Mouse (Mus musculus) ES-E14 (cell line): Measurements from ENCODE around the gene Ifna4.

Source experiments
- CHD2 ChIP-seq: IDR thresholded peaks from 2 replicates; pipeline ENCODE4 v1.6.1; 2014; ENCODE audit warnings: mild to moderate bottlenecking, low read depth, low read length, inconsistent platforms
- MAFK ChIP-seq: IDR thresholded peaks from 2 replicates; pipeline ENCODE4 v1.6.1; 2014; ENCODE audit warnings: mild to moderate bottlenecking, low read depth, low read length, inconsistent platforms; ENCODE audit not compliant: insufficient read depth
- ZC3H11A ChIP-seq: IDR thresholded peaks from 2 replicates; pipeline ENCODE4 v1.6.1; 2012; ENCODE audit warnings: low read depth, mild to moderate bottlenecking, inconsistent platforms, low read length, borderline replicate concordance
- ZNF384 ChIP-seq: IDR thresholded peaks from 2 replicates; pipeline ENCODE4 v1.6.1; 2012; ENCODE audit warnings: low read depth, low read length, inconsistent platforms

DNA sequence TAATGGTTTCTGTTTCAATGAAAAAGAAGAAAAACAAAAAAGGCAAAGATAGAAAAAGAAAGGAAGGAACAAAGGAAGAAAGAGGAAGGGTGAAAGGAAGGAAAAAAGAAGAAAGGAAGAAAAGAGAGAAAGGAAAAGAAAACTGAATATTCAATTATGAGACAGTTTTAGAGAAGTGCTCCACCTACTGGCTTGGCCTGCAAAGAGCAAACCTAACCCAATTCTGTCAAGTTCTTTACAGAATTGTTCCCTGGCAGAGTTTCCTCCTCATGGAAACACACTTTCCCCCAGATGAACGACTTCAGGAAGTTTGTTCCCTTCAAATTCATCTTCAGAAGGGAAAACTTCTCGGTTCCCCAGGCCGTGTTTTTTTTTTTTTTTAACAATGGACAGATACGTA, 18.7 kb upstream of the Ifna4 start:
- TF ChIP-seq ZC3H11A: no peak
- no peak for TF ChIP-seq ZNF384
- no peak for TF ChIP-seq MAFK
- no peak for TF ChIP-seq CHD2
